Mouse (Mus musculus) urinary bladder, postnatal 14 days (tissue): Measurements from ENCODE around the gene Olfr1417.
"Not testable (repeated sequence)": the region's sequence is repeated elsewhere in the genome, so short reads cannot be mapped to it uniquely, and the experiment has no call there.

Experiments
- DNase-seq: peaks from one replicate; pipeline ENCODE4 v3.0.0; 2021; ENCODE audit warnings: low spot score

Gene Olfr1417

DNA sequence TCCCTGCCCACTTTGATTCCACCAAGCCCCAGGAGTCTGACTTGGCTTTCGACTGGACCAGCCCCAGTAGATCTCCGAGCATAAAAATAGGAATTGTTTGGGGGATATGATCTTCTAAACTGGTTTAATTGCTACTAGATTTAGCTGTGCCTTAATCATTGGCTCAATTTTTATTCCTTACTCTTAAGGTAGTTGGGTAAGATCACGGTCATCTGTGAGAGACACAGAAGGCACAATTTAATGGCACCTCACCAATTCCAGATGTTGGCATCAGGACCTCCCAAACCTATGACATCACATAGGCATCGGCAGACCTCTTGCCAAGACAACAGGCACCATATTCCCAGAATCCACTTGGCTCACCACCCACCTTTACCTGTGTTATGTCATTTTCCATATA is at the start of gene Olfr1417:
TSS of gene Olfr1417 (minus strand) at position 101 of the 400 bp plus-strand sequence.
- DNase-seq, result no peak

DNA sequence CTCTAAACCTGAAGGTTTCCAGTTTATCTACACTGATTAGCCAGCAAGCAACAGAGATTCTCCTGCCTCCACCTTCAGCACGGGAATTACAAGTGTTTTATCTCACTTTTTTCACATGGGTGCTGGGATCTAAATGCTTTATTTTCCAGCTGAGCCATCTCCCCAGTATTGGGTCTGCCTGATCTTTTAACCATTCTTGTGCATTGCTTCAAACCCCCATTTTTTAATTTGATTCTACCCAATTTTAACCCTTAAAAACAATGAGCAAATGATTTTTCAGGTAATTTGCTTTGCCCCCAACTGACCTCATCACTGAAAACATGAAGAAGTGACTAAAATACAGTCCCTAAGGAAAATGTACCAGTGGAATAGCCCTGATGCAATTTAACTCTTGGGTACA is 47.2 kb upstream of the Olfr1417 start, which contains the start of gene Olfr1420:
TSS of gene Olfr1420 (plus strand) at position 301 of the 400 bp plus-strand sequence.
- no peak for DNase-seq

DNA sequence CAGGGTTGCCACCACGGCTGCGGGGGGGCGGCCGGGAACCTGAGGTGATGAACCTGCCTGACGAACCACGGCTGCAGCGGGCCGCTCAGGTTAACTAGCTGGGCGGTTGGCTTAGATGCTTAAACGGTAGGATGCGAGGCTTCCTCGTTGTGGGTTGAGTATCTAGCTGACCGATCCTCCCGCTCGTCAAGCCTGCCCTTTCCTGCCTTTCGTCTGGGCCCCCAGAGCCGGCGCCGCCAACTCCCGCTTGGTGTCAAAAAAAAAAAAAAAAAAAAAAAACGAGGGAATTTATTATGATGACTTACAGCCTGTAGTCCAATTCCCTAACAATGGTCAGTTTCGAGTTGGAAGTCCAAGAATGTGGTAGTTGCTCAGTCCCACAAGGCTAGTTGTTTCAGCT is 39.4 kb upstream of the Olfr1417 start:
- DNase-seq, result not testable (repeated sequence)

DNA sequence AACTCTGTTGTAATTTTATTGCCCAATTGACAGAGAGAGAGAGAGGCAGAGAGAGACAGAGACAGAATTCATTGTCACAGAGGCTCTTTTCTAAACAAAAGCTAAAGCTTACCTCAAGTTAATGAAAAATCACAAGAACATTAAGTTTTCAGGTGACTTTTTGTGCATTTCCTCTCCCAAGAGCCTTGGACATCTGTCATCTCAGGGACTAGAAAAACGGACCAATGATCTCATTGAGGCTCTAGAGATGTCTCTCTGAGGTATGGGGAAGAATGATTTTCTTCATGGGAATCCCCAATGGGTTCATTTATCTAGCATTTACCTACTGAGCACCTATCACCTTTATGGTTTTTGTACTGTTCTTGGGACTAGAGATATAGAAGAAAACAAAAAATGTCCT is 36.0 kb upstream of the Olfr1417 start, which contains the start of gene Olfr1419:
TSS of gene Olfr1419 (minus strand) at position 101 of the 400 bp plus-strand sequence.
- no peak for DNase-seq

DNA sequence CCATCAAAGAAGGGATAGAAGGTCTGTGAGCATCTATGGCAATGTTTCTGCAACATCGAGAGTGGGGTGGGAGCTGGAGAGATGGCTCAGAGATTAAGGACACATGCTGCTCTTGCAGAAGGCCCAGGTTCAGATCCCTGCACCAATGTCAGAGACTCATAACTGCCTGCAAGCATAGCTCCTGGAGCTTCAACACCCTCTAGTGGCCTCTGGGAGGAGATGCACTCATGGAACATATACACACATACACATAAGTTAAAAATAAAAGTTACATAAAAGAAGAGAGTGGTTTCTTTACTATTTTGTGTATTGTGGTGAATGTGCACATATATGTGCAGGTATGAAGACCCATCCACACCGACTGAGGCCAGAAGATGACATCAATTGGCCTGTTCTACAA is 28.8 kb upstream of the Olfr1417 start:
- no peak for DNase-seq

DNA sequence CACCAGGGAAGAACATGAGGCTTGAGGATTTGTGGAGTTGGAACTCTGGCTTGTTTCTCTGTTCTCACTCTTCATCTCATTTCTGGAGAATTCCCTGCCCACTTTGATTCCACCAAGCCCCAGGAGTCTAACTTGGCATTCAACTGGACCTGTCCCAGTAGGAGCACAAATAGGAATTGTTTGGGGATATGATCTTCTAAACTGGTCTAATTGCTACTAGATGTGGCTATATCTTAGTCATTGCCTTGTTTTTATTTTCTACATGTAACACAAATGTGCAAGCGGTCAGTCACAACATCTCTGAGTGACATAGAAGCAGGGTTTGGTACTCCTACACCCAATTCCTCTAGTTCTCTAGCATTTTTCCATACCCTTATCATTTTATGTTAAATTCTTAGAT is 21.9 kb upstream of the Olfr1417 start, which contains the start of gene Olfr1418:
TSS of gene Olfr1418 (minus strand) at position 101 of the 400 bp plus-strand sequence.
- no peak for DNase-seq

DNA sequence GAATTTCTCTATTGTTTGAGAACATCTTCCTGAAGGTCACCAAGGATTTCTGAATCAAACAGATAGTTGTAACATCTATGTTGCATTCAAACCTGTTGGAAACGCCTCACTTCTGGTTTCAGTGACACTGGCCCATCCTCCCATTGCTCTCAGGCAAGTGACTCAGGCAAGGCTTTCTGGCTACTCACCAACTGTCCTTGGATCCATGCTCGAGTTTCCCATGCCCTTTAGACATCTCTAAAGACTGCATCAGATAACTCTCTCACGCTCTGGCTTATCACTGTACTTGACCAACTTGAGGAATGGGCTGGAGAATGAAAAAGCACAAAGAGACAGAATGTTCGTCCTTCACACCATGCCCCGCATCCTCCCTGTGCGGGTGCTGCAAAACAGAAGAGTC is 17.5 kb upstream of the Olfr1417 start:
- DNase-seq, result no peak

DNA sequence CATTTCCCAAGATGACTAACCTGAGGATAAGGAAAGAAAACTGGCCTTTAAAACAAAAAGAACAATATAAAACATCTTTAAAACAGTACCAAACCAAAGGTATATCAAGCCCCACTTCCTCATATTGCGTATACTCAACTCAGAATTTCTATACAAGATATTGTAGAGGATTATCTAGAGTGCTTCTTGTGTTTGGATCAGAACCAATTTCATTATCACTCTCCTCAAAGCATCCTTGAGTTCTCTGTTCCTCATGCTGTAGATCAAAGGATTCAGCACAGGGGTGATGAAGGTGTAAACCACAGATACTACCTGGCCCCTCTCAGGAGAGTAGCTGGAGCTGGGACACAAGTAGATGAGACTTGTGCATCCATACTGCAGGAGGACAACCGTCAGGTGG is 15.8 kb upstream of the Olfr1417 start:
- no peak for DNase-seq

DNA sequence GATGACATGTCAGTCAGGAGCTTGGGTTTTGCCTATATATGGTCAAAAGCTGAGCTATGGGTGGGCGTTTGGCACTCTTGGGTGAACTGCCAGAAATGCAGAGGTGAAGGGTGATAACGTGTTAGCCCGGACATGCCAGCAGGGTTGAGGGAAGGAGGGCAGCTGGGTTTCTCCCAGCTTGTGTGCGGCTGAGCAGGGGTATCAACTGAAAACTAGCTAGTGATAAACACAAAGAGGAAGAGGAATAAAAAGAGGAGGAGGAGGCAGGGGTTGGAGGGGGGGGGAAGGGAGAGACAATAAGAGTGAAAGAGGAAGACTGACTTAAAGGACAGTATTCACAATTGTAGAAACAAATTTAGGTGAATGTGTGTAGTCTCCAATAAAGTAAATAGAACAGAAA is 13.6 kb upstream of the Olfr1417 start:
- no peak for DNase-seq

DNA sequence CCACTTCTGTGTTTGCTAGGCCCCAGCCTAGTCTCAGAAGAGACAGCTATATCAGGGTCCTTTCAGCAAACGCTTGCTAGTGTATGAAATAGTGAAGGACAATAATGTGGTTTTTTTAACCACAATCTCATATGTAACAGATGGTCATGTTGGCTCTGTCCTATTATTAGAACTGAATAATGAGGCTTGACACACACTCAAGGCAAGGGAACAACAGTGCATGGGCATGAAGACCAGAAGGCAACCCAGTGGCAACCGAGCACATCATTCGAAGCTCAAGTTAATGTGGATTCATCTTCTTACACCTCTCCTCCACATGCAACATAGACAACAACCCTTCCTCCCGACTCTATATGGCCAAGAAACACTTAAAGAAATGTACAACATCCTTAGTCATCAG is 7.3 kb upstream of the Olfr1417 start:
- no peak for DNase-seq

DNA sequence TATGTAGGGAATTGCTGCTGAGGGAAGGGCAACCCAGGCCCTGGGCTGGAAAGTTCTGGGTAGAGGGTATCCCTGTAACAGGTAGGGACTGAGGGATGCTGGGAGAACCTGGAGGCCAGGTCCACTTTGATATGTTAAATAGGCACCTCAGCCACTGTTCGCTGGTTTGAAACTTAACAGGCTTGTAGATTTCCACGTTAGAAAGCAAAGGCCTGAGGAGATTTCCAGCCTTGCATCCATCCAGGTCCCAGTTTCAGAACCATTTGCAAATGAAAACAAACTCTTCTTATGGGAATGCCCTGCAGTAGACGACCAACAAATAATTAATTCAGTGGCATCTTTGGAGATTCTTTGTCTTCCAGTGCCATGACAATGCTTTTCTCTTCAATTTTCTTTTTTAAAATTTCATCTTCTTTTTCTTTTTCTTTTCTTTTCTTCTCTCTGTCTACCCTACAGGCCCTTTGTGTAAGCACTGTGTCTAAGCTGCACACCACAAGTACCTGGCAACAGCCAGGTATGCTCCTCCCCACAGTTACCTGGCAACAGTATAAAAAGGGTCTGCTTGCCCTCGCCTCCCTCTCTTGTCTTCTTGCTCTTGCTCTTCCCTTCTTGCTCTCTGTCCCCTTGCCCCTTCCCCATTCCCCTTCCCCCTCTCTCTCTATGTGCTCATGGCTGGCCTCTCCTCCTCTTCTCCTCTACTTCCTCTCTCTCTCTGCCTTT is 15.5 kb downstream of the Olfr1417 start:
- no peak for DNase-seq

DNA sequence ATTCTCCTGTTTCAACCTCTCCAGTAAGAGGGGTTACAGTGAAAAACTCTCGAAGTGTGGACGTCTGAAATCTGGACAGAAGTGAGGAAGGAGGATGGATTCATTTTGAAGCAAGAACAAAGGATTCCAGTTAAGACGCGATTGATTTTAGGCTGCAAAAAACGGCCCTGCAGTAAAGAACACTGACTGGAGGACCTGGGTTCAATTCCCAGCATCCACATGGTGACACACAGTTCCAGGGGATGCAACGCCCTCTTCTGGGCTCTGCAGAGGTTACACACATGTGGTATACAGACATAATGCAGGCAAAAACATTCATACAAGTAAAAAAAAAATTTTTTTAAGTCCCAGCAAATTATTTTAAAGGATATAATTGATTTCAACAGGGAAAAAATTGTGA is 18.8 kb downstream of the Olfr1417 start:
- DNase-seq, result no peak

DNA sequence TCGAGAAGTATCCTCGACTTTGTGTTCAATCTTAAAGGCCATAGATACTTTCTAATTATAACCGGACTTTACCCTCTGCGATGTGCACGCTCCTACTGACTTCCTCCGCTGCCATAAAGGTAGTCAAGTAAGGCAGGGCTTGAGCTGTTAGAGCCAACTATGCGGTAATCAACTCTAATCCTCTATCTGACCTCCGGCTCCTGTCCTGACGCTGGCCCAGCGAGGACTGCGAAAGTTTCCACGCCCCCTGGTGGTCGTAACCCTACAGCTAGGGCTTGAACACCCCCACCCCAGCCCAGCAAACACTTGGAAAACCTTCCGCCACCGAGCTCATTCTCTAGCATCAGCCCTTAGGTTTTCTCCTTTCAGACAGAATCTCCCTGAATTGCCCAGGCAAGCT is 19.2 kb downstream of the Olfr1417 start:
- DNase-seq, result peak; percentile 85

DNA sequence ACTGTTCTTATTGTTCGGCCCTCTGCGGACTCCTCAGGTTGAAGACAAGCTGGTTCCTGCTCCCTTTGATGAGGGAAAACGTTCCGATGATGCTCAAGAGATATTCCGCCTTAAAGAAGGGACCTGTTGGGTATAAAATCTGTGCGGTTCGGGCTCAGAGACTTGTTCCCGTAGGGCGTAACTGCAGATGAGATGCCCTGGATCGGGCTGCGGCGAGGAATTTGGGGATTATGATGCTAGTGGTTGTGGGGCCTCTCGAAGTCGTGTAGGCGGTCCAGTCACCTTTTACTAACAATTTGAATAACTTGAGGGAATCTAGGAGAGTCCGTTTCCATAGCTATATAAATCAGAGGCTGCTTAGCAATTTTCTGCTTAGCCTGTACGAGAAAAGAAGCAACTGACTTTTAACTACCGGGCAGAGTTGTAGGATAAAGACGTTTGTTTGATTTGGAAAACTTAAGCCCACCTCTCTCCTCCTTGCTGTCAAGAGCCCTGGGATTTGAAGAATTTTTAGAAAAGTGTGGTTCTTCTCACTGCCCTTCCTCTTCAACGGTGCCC is 19.8 kb downstream of the Olfr1417 start, which contains the start of gene Stx3:
TSS of gene Stx3 (minus strand) at position 261 of the 558 bp plus-strand sequence.
- DNase-seq, result no peak

DNA sequence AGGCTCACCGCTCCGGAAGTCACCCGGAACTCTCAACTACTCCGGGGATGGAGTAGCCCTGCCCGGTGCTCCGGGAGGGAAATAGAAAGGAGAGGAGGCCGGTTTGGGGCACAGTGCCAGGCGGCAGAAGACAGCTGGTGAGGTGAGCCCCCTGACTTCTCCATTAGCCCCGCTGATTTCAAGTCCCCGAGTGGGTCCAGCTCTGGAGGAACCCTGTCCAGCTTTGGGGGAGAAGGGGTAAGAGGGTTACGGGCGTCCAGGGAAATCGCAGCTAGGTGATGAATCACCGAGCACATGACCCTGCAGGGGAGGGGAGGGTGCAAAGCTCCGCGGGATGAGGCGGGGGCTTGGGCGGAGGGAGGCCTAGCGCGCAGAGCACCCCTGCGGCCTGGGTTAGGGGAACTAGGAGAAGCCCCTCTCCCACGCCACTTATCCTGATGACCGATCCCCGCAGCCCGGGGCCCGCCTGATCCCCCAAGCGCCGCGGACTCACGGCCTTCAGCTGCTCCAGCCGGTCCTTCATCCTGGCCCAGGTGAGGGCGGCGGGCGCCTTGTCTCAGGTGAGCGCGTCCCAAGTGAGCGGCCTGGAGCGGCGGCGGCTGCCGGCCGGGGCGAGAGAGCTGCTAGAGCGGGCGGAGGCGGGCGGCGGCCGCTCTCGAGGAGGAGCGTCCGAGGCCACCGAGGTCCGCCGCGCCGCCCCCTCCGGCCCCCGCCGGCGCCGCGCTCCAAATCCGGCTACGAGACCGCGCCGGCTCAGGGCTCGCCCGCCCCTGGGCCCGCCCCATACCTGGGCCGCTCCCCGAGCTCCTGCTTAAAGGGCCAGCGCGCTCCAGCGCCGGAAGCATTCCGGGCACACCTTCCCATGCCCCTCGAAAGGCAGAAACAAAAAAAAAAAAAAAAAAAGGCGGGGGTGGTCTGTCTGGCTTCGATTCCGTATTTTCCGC is 20.5 kb downstream of the Olfr1417 start:
- peak; percentile 76 for DNase-seq

DNA sequence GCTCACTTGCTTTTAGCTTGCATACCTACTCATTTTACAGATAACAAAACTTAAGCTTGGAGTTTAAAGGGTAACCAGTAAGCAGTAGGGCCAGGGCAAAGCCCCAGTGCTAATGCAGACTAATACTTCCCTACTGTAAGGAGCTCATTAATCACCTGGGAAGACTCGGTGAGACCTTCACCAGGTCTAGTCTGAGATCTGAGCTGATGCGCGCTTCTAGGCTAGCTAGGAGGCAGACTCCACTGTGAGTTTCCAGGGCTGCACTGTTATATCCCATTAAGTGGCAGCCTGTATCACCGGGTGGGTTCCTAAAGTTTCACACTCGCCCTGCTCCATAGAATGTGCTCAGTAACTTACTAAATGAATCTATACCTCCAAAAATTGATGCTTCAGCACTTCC is 21.4 kb downstream of the Olfr1417 start:
- no peak for DNase-seq

DNA sequence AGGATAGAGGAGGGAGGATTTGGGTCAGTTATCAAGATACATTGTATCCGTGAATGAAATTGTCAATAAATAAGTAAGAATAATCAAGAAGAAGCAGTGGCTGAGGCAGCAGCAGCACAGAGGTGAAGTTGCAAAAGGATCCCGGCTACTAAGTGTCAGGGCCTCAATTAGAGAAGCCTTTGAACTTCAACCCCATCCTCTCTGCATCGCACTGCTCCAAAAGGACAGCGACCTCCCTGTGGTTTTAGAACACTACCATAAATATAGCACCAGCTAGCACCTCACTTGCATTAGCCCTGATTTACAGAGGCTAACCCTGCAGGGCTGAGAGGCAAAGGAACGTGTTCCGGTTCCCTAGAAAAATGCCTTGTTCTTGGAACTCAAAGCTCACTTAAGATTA is 22.3 kb downstream of the Olfr1417 start:
- DNase-seq, result no peak

DNA sequence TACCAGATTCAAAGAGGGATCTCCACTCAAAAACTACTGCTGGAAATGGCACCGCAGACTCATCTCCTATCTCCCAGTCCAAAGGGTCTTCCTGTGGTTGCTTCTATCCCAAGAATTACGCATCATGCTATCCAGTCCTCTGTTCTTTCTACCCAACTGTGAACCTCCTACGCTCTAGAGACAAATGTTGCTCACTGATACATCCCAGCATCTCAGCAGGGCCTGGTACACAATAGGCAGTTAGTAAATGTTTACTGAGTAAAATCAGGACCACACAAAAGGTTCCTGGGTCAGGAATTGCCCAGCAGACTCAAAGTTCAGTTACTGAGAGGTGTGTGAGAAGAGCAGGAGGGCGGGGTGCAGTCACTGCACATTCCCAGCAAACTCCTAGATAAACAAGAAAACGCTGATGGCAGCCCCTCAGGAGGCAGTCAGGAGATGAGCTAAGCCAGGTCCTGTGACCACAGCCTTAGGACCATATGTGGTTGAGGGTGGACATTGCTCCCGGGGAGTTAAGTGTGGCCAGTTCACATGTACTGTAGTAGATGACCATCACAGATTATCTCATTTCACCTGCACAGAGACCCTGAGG is 24.2 kb downstream of the Olfr1417 start:
- DNase-seq, result no peak

DNA sequence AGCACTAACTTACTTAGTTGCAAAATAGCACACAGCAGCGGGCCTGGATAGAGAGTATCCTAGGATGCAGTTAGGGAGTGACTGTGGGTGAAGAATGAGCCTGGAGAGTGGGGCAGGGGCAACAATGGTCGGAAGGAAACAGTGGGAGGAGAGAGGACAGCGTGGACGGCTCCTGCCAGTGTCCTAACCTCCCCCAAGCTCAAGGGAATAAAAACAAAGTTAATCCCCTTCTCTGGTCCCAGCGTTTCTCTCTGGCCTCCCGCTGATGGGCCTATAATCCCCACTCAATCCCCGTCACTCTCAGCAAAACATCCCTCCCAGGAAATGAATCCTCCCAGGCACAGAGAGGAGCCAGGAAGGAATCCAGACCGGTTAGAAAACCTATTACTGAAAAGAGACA is 25.4 kb downstream of the Olfr1417 start:
- no peak for DNase-seq

DNA sequence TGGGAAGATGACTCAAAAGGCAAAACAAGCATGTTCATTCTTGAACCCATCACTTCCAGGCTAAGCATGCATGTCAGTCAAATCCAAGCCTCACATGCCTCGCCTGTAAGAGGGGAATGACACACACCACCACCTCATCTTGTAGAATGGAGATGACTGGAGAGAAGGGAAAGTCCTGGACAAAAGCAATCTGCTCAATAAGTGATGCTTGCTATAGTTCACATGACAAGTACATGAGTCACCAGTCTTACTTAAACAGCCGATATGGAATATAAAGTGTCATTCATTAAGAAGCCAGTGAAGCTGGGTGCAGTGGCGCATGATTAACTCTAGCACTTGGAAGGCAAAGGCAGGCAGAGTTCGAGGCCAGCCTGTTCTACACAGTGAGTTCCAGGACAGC is 25.9 kb downstream of the Olfr1417 start:
- no peak for DNase-seq

DNA sequence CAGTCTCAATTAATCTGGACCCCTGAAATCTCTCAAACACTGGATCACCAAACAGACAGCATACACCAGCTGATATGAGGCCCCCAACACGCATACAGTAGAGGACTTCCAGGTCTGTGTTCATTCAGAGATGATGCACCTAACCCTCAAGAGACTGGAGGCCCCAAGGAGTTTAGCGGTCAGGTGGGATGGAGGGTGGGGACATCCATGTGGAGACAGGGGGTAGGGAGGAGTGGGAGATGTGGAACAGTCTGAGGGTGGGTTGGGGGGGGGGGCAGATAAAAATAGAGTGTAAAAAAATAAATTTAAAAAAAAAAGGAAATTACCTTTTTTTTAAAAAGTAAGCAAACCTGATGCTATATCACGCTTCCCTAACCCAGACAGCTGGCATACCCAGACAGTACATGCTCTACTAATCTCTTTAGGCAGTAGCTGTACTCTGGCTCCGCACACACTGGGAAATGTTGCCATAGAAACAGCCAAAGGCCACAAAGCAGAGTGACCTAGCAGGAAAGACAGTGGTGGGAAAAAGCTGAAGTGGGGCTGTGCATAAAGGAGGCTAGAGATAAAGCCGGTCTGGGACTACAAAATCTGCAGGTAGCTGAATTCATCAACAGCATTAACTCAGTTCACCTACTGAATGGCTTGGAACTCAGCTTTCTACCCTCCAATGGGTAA is 27.2 kb downstream of the Olfr1417 start:
- no peak for DNase-seq

DNA sequence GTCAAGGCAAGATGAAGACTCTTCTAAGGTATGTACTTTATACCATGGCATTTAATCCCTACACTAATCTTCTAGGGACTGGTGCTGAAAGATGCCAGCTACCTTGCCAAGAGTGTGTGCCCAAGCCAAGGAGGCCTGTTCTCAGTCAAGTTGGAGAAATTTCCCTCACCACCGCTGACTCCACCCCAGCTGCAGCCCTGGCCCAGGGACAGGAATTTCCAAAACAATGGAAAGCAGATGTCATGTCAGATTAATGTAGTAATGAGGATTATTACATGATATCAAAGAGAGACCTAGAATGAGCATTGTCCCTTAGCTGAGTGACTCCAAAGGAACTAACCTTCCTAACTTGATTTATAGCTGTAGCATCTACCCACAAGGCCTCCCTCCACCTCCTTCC is 28.2 kb downstream of the Olfr1417 start:
- DNase-seq, result no peak
